In the genomic region with DNA sequence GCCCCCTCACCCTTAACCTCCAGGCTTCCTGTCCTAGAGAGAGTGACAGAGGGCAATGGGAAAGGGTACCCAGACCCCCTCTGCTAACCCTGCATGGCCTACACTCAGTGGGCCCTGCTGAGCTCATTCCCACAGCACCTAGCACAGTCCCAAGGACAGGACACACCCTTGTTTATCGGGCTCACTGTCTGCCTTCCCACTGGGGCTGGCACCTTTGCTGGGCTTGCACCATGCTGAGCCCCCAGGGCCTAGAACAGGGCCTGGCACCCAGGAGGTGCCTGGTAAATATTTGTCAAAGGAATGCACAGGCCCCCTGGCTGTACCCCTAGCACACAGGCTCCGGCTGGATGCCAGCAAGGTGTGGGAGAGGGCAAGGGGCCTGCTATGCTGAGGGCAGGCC, we compare ENCODE assay signal across 11 mouse cellular contexts. TPM values are rescaled to one million over a fixed set of nuclear protein-coding genes. Genes with fewer than 3 reads are reported as not detected.
DNase-seq lines count a peak whose midpoint lies in the region; ATAC-seq lines count a peak whose summit lies in the region.
"Had no signal": no experiment of that assay in that cellular context is flagged by ENCODE, and none has a peak within 500 bp of the region (broad histone marks: within the 10 kb centered on the region; RNA-seq: fewer than 3 reads in every experiment).

No protein-coding gene starts in this region.

- no peaks in the 10 kb centered on the region for H3K9me3 ChIP-seq in heart, embryonic 12.5 days (replicated peaks)
- H3K9me3 ChIP-seq in limb, embryonic 13.5 days = no peaks in the 10 kb centered on the region
- no peaks in the 10 kb centered on the region for H3K9me3 ChIP-seq in limb, embryonic 10.5 days (replicated peaks)
- H3K9me3 ChIP-seq in embryonic facial prominence, embryonic 15.5 days (replicated peaks) = no peaks in the 10 kb centered on the region
- H3K9me3 ChIP-seq in neural tube, embryonic 15.5 days (replicated peaks) = no peaks in the 10 kb centered on the region
- H3K9me3 ChIP-seq: kidney, embryonic 15.5 days; liver, embryonic 15.5 days; megakaryocyte, embryonic 14.5 days had no signal

- peak; percentile 93 for DNase-seq in heart, adult 11 months
- DNase-seq in limb, embryonic 10.5 days (ENCODE audit: low spot score) = no peak
- no peak for DNase-seq in frontal cortex, postnatal 25 days (ENCODE audit: low spot score in 2 of 2)
- DNase-seq: thymus, postnatal 25 days had no signal

- no peak overlapping the region for H3K27ac ChIP-seq in heart, embryonic 12.5 days (ENCODE audit: poor library complexity, severe bottlenecking)
- 0 out of 2 replicates have a peak overlapping the region, but pooled peaks have one; percentile 6 for H3K27ac ChIP-seq in limb, embryonic 13.5 days
- H3K27ac ChIP-seq in limb, embryonic 10.5 days = no peak overlapping the region
- peak overlapping the region; percentile 84; the same call in 1 of the 2 replicates for H3K27ac ChIP-seq in embryonic facial prominence, embryonic 15.5 days (replicated peaks)
- H3K27ac ChIP-seq in neural tube, embryonic 15.5 days (replicated peaks) = peak overlapping the region; percentile 35
- H3K27ac ChIP-seq: kidney, embryonic 15.5 days; liver, embryonic 15.5 days had no signal

- H3K36me3 ChIP-seq in heart, embryonic 12.5 days = no peaks in the 10 kb centered on the region
- peaks cover 7% of the 10 kb centered on the region for H3K36me3 ChIP-seq in limb, embryonic 13.5 days
- H3K36me3 ChIP-seq in limb, embryonic 10.5 days = no peaks in the 10 kb centered on the region
- H3K36me3 ChIP-seq in embryonic facial prominence, embryonic 15.5 days = 0 out of 2 replicates have a peak, but pooled peaks cover 2% of the 10 kb centered on the region
- H3K36me3 ChIP-seq in neural tube, embryonic 15.5 days = no peaks in the 10 kb centered on the region
- H3K36me3 ChIP-seq: kidney, embryonic 15.5 days; liver, embryonic 15.5 days had no signal

- no peak for ATAC-seq in heart, embryonic 12.5 days (ENCODE audit: insufficient number of reproducible peaks, low FRiP score)
- no peak for ATAC-seq in limb, embryonic 13.5 days (ENCODE audit: low FRiP score, low read depth)
- ATAC-seq in embryonic facial prominence, embryonic 15.5 days (ENCODE audit: insufficient number of reproducible peaks, low FRiP score, low TSS enrichment, low read depth) = no peak
- ATAC-seq in neural tube, embryonic 15.5 days (ENCODE audit: low FRiP score) = no peak

- H3K4me1 ChIP-seq in heart, embryonic 12.5 days (replicated peaks) = peaks cover 50% of the 10 kb centered on the region
- peaks cover 98% of the 10 kb centered on the region for H3K4me1 ChIP-seq in limb, embryonic 13.5 days
- peaks cover 23% of the 10 kb centered on the region for H3K4me1 ChIP-seq in limb, embryonic 10.5 days
- H3K4me1 ChIP-seq in embryonic facial prominence, embryonic 15.5 days = peaks cover 98% of the 10 kb centered on the region
- H3K4me1 ChIP-seq in neural tube, embryonic 15.5 days = peaks cover 87% of the 10 kb centered on the region

- H3K27me3 ChIP-seq in heart, embryonic 12.5 days (replicated peaks) = peaks cover 96% of the 10 kb centered on the region
- peaks cover 68% of the 10 kb centered on the region for H3K27me3 ChIP-seq in limb, embryonic 13.5 days
- peaks cover 100% of the 10 kb centered on the region for H3K27me3 ChIP-seq in limb, embryonic 10.5 days (ENCODE audit: low read depth, poor library complexity, severe bottlenecking)
- peaks cover 12% of the 10 kb centered on the region for H3K27me3 ChIP-seq in embryonic facial prominence, embryonic 15.5 days
- peaks cover 91% of the 10 kb centered on the region for H3K27me3 ChIP-seq in neural tube, embryonic 15.5 days (replicated peaks)

- no peak overlapping the region for H3K9ac ChIP-seq in heart, embryonic 12.5 days
- 0 out of 2 replicates have a peak overlapping the region, but pooled peaks have one; percentile 31 for H3K9ac ChIP-seq in limb, embryonic 13.5 days
- no peak overlapping the region for H3K9ac ChIP-seq in embryonic facial prominence, embryonic 15.5 days
- no peak overlapping the region for H3K9ac ChIP-seq in neural tube, embryonic 15.5 days (replicated peaks)
- H3K9ac ChIP-seq: kidney, embryonic 15.5 days; liver, embryonic 15.5 days had no signal

- WGBS in heart, embryonic 12.5 days = 64% methylated on average over 2 of the region's 2 CpGs
- WGBS in limb, embryonic 13.5 days = 46% methylated on average over 2 of the region's 2 CpGs
- 75% methylated on average over 2 of the region's 2 CpGs for WGBS in limb, embryonic 10.5 days
- WGBS in embryonic facial prominence, embryonic 15.5 days = 57% methylated on average over 2 of the region's 2 CpGs
- 64% methylated on average over 2 of the region's 2 CpGs for WGBS in neural tube, embryonic 15.5 days

- H3K4me2 ChIP-seq in heart, embryonic 12.5 days = no peak overlapping the region
- H3K4me2 ChIP-seq in limb, embryonic 13.5 days (replicated peaks) = 0 out of 2 replicates have a peak overlapping the region, but pooled peaks have one; percentile 11
- H3K4me2 ChIP-seq in embryonic facial prominence, embryonic 15.5 days (replicated peaks) = 0 out of 2 replicates have a peak overlapping the region, but pooled peaks have one; percentile 40
- H3K4me2 ChIP-seq in neural tube, embryonic 15.5 days = no peak overlapping the region
- H3K4me2 ChIP-seq: kidney, embryonic 15.5 days; liver, embryonic 15.5 days had no signal

- no peak overlapping the region for H3K4me3 ChIP-seq in heart, embryonic 12.5 days
- H3K4me3 ChIP-seq in limb, embryonic 13.5 days = no peak overlapping the region
- H3K4me3 ChIP-seq in limb, embryonic 10.5 days = no peak overlapping the region
- no peak overlapping the region for H3K4me3 ChIP-seq in embryonic facial prominence, embryonic 15.5 days (replicated peaks)
- H3K4me3 ChIP-seq in neural tube, embryonic 15.5 days (replicated peaks) = no peak overlapping the region
- H3K4me3 ChIP-seq: kidney, embryonic 15.5 days; liver, embryonic 15.5 days; megakaryocyte, embryonic 14.5 days had no signal

RNA-seq across cellular contexts. Expression of gene Nfix, which starts 9.6 kb away (rescaled TPM):
- polyA plus RNA-seq in heart, embryonic 12.5 days (2016; fragmentation: Nextera tagmentation; extraction: Ambion mirVana) = 9.2 and 10.9 TPM in 2 replicates
- polyA plus RNA-seq in limb, embryonic 13.5 days (2015; fragmentation: Nextera tagmentation; extraction: Ambion mirVana) = 46.9 and 48.0 TPM in 2 replicates
- 0.24 and 2.1 TPM in 2 replicates for polyA plus RNA-seq in limb, embryonic 10.5 days (2016; fragmentation: Nextera tagmentation; extraction: Ambion mirVana)
- 61.4 and 62.0 TPM in 2 replicates for polyA plus RNA-seq in embryonic facial prominence, embryonic 15.5 days (2015; fragmentation: Nextera tagmentation; extraction: Ambion mirVana)
- polyA plus RNA-seq in neural tube, embryonic 15.5 days (2015; fragmentation: Nextera tagmentation; extraction: Ambion mirVana) = 60.3 and 70.5 TPM in 2 replicates

RNA-seq across cellular contexts. Expression of gene Dand5, which starts 32.1 kb away (rescaled TPM):
- polyA plus RNA-seq in heart, embryonic 12.5 days (2016; fragmentation: Nextera tagmentation; extraction: Ambion mirVana) = 4.6 and 6.2 TPM in 2 replicates
- 6.3 TPM in 2 replicates for polyA plus RNA-seq in limb, embryonic 13.5 days (2015; fragmentation: Nextera tagmentation; extraction: Ambion mirVana)
- polyA plus RNA-seq in limb, embryonic 10.5 days (2016; fragmentation: Nextera tagmentation; extraction: Ambion mirVana) = 1.9 and 2.7 TPM in 2 replicates
- polyA plus RNA-seq in embryonic facial prominence, embryonic 15.5 days (2015; fragmentation: Nextera tagmentation; extraction: Ambion mirVana) = 8.4 and 8.9 TPM in 2 replicates
- 15.7 and 17.2 TPM in 2 replicates for polyA plus RNA-seq in neural tube, embryonic 15.5 days (2015; fragmentation: Nextera tagmentation; extraction: Ambion mirVana)

RNA-seq across cellular contexts. Expression of gene Gadd45gip1, which starts 40.8 kb away (rescaled TPM):
- 50.9 and 52.1 TPM in 2 replicates for polyA plus RNA-seq in heart, embryonic 12.5 days (2016; fragmentation: Nextera tagmentation; extraction: Ambion mirVana)
- polyA plus RNA-seq in limb, embryonic 13.5 days (2015; fragmentation: Nextera tagmentation; extraction: Ambion mirVana) = 48.1 and 48.4 TPM in 2 replicates
- polyA plus RNA-seq in limb, embryonic 10.5 days (2016; fragmentation: Nextera tagmentation; extraction: Ambion mirVana) = 51.7 and 54.4 TPM in 2 replicates
- 46.5 TPM in 2 replicates for polyA plus RNA-seq in embryonic facial prominence, embryonic 15.5 days (2015; fragmentation: Nextera tagmentation; extraction: Ambion mirVana)
- polyA plus RNA-seq in neural tube, embryonic 15.5 days (2015; fragmentation: Nextera tagmentation; extraction: Ambion mirVana) = 44.3 and 45.1 TPM in 2 replicates

RNA-seq across cellular contexts. Expression of gene Rad23a, which starts 49.9 kb away (rescaled TPM):
- 129 and 131 TPM in 2 replicates for polyA plus RNA-seq in heart, embryonic 12.5 days (2016; fragmentation: Nextera tagmentation; extraction: Ambion mirVana)
- 106 TPM in 2 replicates for polyA plus RNA-seq in limb, embryonic 13.5 days (2015; fragmentation: Nextera tagmentation; extraction: Ambion mirVana)
- polyA plus RNA-seq in limb, embryonic 10.5 days (2016; fragmentation: Nextera tagmentation; extraction: Ambion mirVana) = 119 and 122 TPM in 2 replicates
- 104 and 110 TPM in 2 replicates for polyA plus RNA-seq in embryonic facial prominence, embryonic 15.5 days (2015; fragmentation: Nextera tagmentation; extraction: Ambion mirVana)
- 71.3 and 98.0 TPM in 2 replicates for polyA plus RNA-seq in neural tube, embryonic 15.5 days (2015; fragmentation: Nextera tagmentation; extraction: Ambion mirVana)

RNA-seq across cellular contexts. Expression of gene Calr, which starts 56.2 kb away (rescaled TPM):
- 747 and 767 TPM in 2 replicates for polyA plus RNA-seq in heart, embryonic 12.5 days (2016; fragmentation: Nextera tagmentation; extraction: Ambion mirVana)
- polyA plus RNA-seq in limb, embryonic 13.5 days (2015; fragmentation: Nextera tagmentation; extraction: Ambion mirVana) = 943 and 1,018 TPM in 2 replicates
- polyA plus RNA-seq in limb, embryonic 10.5 days (2016; fragmentation: Nextera tagmentation; extraction: Ambion mirVana) = 820 and 843 TPM in 2 replicates
- polyA plus RNA-seq in embryonic facial prominence, embryonic 15.5 days (2015; fragmentation: Nextera tagmentation; extraction: Ambion mirVana) = 975 and 998 TPM in 2 replicates
- 730 and 802 TPM in 2 replicates for polyA plus RNA-seq in neural tube, embryonic 15.5 days (2015; fragmentation: Nextera tagmentation; extraction: Ambion mirVana)

Comparison
In these comparisons a context has a peak if more than half of its experiments do, and no peak if none do; other contexts are left out.
1. H3K27ac ChIP-seq: peak in limb, embryonic 13.5 days (single experiment), embryonic facial prominence, embryonic 15.5 days (single experiment) and neural tube, embryonic 15.5 days (single experiment); none in heart, embryonic 12.5 days (single experiment) and limb, embryonic 10.5 days (single experiment).
2. H3K4me2 ChIP-seq: peak in limb, embryonic 13.5 days (single experiment) and embryonic facial prominence, embryonic 15.5 days (single experiment); none in heart, embryonic 12.5 days (single experiment) and neural tube, embryonic 15.5 days (single experiment).